Mouse (Mus musculus) G1E (cell line): ENCODE measurements around the gene Dstn. TPM values are rescaled to one million over a fixed set of nuclear protein-coding genes. Genes with fewer than 3 reads are reported as not detected.

Experiments
- ATAC-seq: 2 replicates; pipeline ENCODE4 v1.8.0; 2016; ENCODE audit warnings: mild to moderate bottlenecking; ENCODE audit not compliant: insufficient number of reproducible peaks, poor library complexity, low FRiP score, severe bottlenecking; ENCODE audit errors: extremely low read depth
- DNase-seq: peaks from one replicate; pipeline ENCODE4 v3.0.0; 2012; ENCODE audit warnings: low spot score
- H3K27me3 ChIP-seq: 2 replicates; pipeline ENCODE4 v1.6.1; 2012; ENCODE audit warnings: mild to moderate bottlenecking, low read length, inconsistent platforms; ENCODE audit not compliant: insufficient read depth
- H3K36me3 ChIP-seq: replicated peaks from 2 replicates; pipeline ENCODE3; 2012; ENCODE audit warnings: mild to moderate bottlenecking, inconsistent platforms
- H3K4me1 ChIP-seq: 2 replicates; pipeline ENCODE4 v1.6.1; 2012; ENCODE audit warnings: low read depth, low read length, inconsistent platforms, mixed read lengths; ENCODE audit not compliant: insufficient read depth
- H3K4me3 ChIP-seq: 2 replicates; pipeline ENCODE4 v1.5.1; 2012; ENCODE audit warnings: low read depth, mild to moderate bottlenecking, inconsistent platforms, low read length, moderate library complexity, mixed read lengths
- H3K9me3 ChIP-seq: replicated peaks from 2 replicates; pipeline ENCODE4 v1.6.1; 2012; ENCODE audit warnings: inconsistent platforms
- CTCF ChIP-seq: IDR thresholded peaks from 2 replicates; pipeline ENCODE4 v1.5.1; 2012; ENCODE audit warnings: low read depth, low read length, inconsistent platforms, mixed read lengths
- GATA1 ChIP-seq: IDR thresholded peaks from 2 replicates; pipeline ENCODE4 v1.6.1; 2012; ENCODE audit warnings: borderline replicate concordance, low read length, inconsistent platforms, mixed read lengths
- GATA2 ChIP-seq: IDR thresholded peaks from 2 replicates; pipeline ENCODE4 v1.6.1; 2012; ENCODE audit warnings: low read depth, low read length, inconsistent platforms, borderline replicate concordance
- POLR2AphosphoS5 ChIP-seq: IDR thresholded peaks from 2 replicates; pipeline ENCODE4 v1.6.1; 2012; ENCODE audit warnings: low read depth, low read length, inconsistent platforms; ENCODE audit not compliant: insufficient replicate concordance
- TAL1 ChIP-seq: conservative IDR thresholded peaks from 2 replicates; pipeline ENCODE4 v1.6.1; 2012; ENCODE audit warnings: low read depth, low read length, inconsistent platforms, mixed read lengths
- polyA plus RNA-seq: library from polyadenylated mRNA; stranded (reverse); fragments of >175 nt; gene quantifications from 2 replicates; pipeline ENCODE4 v1.2.3, GENCODE M21; 2012
- total RNA-seq, 2 experiments: library from RNA; stranded (forward) in 1 of 2; stranded (reverse) in 1 of 2; fragments of 200-1000 nt in 1 of 2; fragments of >200 nt in 1 of 2; fragmentation: Nextera tagmentation in 1 of 2; gene quantifications; 2 replicates each; pipeline ENCODE4 v1.2.3; 2014 to 2017

Gene Dstn
- total and polyA plus RNA-seq, 3 experiments = 7.8 to 94.2 (median 59.6) TPM

GRCm38 (mm10) chr2:143912199-143912598 lies 2.9 kb upstream of the Dstn start:
- Histone ChIP-seq H3K9me3 (no peaks in the 10 kb centered on the region), H3K36me3 (no peaks in the 10 kb centered on the region), H3K4me3 (no peak overlapping the region), H3K4me1 (peaks cover 42% of the 10 kb centered on the region), H3K27me3 (no peaks in the 10 kb centered on the region)
- TF ChIP-seq GATA2 (no peak), GATA1 (no peak), TAL1 (no peak; the same call in 1 of the 2 replicates), POLR2AphosphoS5 (no peak), CTCF (no peak)
- ATAC-seq = peak; percentile 54
- DNase-seq = no peak

DNA sequence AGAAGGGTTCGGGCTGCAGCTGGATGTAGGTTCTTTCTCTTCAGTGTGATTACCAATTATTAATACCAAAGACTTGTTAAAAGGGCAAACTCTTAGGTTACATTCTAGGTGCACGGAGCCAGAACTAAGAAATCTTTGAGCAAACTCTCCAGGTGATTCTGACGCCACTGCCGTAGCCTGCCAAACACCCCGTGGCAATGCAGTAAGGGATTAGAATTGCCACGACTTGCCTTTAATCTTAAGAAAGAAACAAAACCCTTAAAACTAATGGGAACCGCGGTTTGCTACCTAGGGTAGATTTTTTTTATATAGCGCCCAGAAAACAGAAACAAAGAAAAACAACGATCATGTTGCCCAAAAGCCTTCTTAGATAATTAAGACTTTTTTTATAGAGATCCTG lies 899 bp upstream of the Dstn start:
- Histone ChIP-seq H3K9me3 (no peaks in the 10 kb centered on the region), H3K36me3 (no peaks in the 10 kb centered on the region), H3K4me1 (peaks cover 51% of the 10 kb centered on the region), H3K27me3 (no peaks in the 10 kb centered on the region), H3K4me3 (peak overlapping the region; percentile 84; the same call in 1 of the 2 replicates)
- no peak for DNase-seq
- TF ChIP-seq GATA2 (no peak), POLR2AphosphoS5 (no peak), CTCF (no peak), TAL1 (no peak), GATA1 (no peak)
- no peak for ATAC-seq

GRCm38 (mm10) chr2:143915600-143916135 lies 548 bp downstream of the Dstn start:
- Histone ChIP-seq H3K4me1 (peaks cover 46% of the 10 kb centered on the region), H3K27me3 (no peaks in the 10 kb centered on the region), H3K36me3 (no peaks in the 10 kb centered on the region), H3K9me3 (no peaks in the 10 kb centered on the region), H3K4me3 (peak overlapping the region; percentile 84)
- TF ChIP-seq GATA2 = no peak
- no peak for TF ChIP-seq POLR2AphosphoS5
- no peak for TF ChIP-seq CTCF
- TF ChIP-seq TAL1 = no peak
- TF ChIP-seq GATA1 = no peak
- ATAC-seq (no peak; the same call in 1 of the 2 replicates), DNase-seq (no peak)

DNA sequence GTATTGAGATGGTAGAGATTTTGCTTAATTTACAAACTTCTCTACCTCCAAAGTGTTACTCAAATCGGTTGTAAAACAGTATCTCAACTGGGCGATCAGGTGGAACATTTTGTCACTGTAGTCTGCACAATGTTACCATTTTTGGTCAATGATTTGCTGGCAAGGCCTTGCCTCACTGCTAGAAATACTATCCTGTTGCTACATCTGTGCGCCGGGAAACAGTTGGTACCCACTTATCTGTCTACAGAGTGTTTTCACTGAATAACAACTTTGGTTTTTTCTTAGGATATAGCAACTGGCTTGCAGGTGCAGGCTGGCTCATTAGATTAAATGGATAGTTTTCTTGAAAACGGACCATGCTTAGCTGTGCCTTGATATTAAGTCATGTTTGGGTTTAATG lies 1.1 kb downstream of the Dstn start:
- peak; percentile 18 for ATAC-seq
- Histone ChIP-seq H3K4me3 (peak overlapping the region; percentile 84; the same call in 1 of the 2 replicates), H3K27me3 (no peaks in the 10 kb centered on the region), H3K4me1 (peaks cover 41% of the 10 kb centered on the region), H3K36me3 (no peaks in the 10 kb centered on the region), H3K9me3 (no peaks in the 10 kb centered on the region)
- TF ChIP-seq TAL1 = 0 out of 2 replicates have a peak, but pooled peaks have one; percentile 16
- TF ChIP-seq CTCF = no peak
- TF ChIP-seq POLR2AphosphoS5 = no peak
- DNase-seq = no peak

DNA sequence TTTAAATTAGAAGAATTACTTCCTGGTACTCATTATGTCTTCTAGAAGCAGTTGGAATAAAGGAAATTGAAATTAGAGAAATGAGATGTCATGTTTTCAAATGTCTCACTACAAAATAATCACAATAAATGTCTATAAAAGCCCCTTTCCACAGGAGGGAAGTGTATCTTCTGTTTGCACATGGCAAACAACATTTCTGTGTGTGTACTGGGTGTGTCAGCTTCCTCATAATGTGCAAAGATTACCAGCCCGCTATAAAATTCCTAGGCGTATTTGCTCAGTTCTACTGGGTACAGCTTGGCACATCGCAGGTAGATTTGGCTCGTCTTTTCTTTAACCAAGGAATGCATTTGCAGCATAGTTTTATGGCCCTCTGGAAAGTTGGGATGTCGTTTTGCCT lies 2.5 kb downstream of the Dstn start:
- Histone ChIP-seq H3K9me3 (no peaks in the 10 kb centered on the region), H3K4me3 (no peak overlapping the region), H3K4me1 (peaks cover 33% of the 10 kb centered on the region), H3K36me3 (no peaks in the 10 kb centered on the region), H3K27me3 (no peaks in the 10 kb centered on the region)
- no peak for TF ChIP-seq GATA1
- TF ChIP-seq POLR2AphosphoS5 = no peak
- no peak for TF ChIP-seq TAL1
- TF ChIP-seq CTCF = no peak
- no peak for TF ChIP-seq GATA2
- no peak for ATAC-seq
- DNase-seq = peak; percentile 8

DNA sequence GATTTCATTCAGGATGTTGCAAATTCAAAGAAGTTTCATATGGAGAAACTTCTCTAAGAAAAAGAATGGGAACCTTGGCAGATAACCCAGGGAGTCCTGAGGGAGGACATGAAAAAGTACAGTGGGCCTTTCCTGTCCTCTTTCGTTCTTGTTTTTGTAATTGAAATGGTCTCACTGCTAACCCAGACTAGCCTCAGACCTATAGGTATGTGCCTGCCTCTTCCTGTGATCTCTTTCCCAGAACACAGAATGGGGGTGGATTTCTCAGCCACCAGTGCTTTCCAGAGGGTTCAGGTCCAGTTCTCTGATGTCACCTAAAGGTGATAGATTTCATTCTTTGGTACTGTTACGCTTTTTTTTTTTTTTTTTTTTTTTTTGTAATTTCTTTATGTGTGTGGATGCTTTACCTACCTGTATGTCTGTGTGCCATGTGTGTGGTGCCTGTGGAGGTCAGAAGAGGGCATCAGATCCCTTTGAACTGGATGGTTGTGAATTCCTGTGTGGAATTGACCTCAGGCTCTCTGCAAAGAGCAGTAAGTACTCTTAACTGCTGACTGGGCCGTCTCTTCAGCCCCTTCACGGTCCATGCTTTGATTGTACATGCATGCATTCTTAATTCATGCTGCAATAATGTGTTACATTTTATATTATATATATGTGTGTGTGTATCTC lies 3.8 kb downstream of the Dstn start:
- H3K4me3 ChIP-seq = no peak overlapping the region
- peaks cover 29% of the 10 kb centered on the region for H3K4me1 ChIP-seq
- H3K36me3 ChIP-seq = no peaks in the 10 kb centered on the region
- H3K27me3 ChIP-seq = no peaks in the 10 kb centered on the region
- TF ChIP-seq CTCF = no peak
- no peak for TF ChIP-seq GATA2
- TF ChIP-seq TAL1 = no peak
- no peak for ATAC-seq
- DNase-seq = no peak
- H3K9me3 ChIP-seq = no peaks in the 10 kb centered on the region

- H3K4me3 ChIP-seq = no peak overlapping the region
- TF ChIP-seq TAL1 (no peak), GATA2 (no peak), POLR2AphosphoS5 (no peak), CTCF (no peak), GATA1 (no peak)
- no peaks in the 10 kb centered on the region for H3K27me3 ChIP-seq
- H3K36me3 ChIP-seq = peaks cover 2% of the 10 kb centered on the region
- H3K9me3 ChIP-seq = no peaks in the 10 kb centered on the region
- ATAC-seq (no peak), DNase-seq (no peak)
- peaks cover 2% of the 10 kb centered on the region; the same call in 1 of the 2 replicates for H3K4me1 ChIP-seq
Observed at GRCm38 (mm10) chr2:143924085-143924484, 9.0 kb downstream of the Dstn start.
